Mouse (Mus musculus) urinary bladder, postnatal 14 days (tissue): ENCODE measurements around the gene Babam1.
"Not testable (repeated sequence)": the region's sequence is repeated elsewhere in the genome, so short reads cannot be mapped to it uniquely, and the experiment has no call there.

Experiments used
- DNase-seq: peaks from one replicate; pipeline ENCODE4 v3.0.0; 2021; ENCODE audit warnings: low spot score

The Babam1 gene

GRCm38 (mm10) chr8:71406099-71407015, 9.7 kb downstream of the Babam1 start:
- DNase-seq, result peak; percentile 72

GRCm38 (mm10) chr8:71407441-71407840, 10.8 kb downstream of the Babam1 start:
- DNase-seq, result no peak

- no peak for DNase-seq
Observed at GRCm38 (mm10) chr8:71408231-71408630, 11.6 kb downstream of the Babam1 start.

- no peak for DNase-seq
Observed at GRCm38 (mm10) chr8:71411535-71412273, 15.0 kb downstream of the Babam1 start.

- DNase-seq, result no peak
Observed at GRCm38 (mm10) chr8:71422121-71422520, 25.5 kb downstream of the Babam1 start.

GRCm38 (mm10) chr8:71432935-71433334, 36.3 kb downstream of the Babam1 start:
- not testable (repeated sequence) for DNase-seq

- DNase-seq, result no peak
Observed at GRCm38 (mm10) chr8:71437041-71437440, 40.4 kb downstream of the Babam1 start.

GRCm38 (mm10) chr8:71441404-71441803, 44.7 kb downstream of the Babam1 start:
- DNase-seq, result peak; percentile 45

- no peak for DNase-seq
Observed at GRCm38 (mm10) chr8:71445096-71445495, 48.4 kb downstream of the Babam1 start.

- no peak for DNase-seq
Observed at GRCm38 (mm10) chr8:71451337-71451736, 54.7 kb downstream of the Babam1 start.

GRCm38 (mm10) chr8:71451777-71452176, 55.1 kb downstream of the Babam1 start:
- DNase-seq, result no peak

GRCm38 (mm10) chr8:71452669-71453068, 56.0 kb downstream of the Babam1 start:
- no peak for DNase-seq
